Mouse (Mus musculus) spleen, embryonic (tissue): ENCODE data around the gene Slc38a10.

ENCODE experiments used
- CTCF ChIA-PET: fragments of 350-600 bp; sonication (Branson Sonifier 250); formaldehyde crosslinking; loops from one replicate; lab custom pipeline; 2022; lab: Charles Lee

Gene Slc38a10

DNA sequence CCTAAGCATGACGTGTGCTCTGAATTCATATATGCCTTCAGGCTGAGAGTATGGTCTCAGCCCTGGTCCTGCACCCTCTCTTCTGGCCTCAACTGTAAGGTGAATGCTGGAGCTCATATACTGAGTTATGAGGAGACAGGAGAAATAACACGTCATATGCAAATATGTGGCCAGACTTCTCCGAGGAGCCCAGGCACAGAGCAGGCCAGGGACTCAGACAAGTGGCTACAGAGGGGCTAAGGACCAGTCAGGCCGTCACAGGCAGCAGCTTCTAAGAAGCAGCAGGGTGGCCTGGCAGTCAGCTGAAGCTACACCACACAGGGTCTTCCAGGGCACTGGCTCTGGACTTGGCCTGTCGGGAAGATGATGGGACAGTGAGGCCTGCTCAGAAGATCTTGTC, 87.8 kb downstream of the Slc38a10 start:
- CTCF ChIA-PET = no interaction called here

DNA sequence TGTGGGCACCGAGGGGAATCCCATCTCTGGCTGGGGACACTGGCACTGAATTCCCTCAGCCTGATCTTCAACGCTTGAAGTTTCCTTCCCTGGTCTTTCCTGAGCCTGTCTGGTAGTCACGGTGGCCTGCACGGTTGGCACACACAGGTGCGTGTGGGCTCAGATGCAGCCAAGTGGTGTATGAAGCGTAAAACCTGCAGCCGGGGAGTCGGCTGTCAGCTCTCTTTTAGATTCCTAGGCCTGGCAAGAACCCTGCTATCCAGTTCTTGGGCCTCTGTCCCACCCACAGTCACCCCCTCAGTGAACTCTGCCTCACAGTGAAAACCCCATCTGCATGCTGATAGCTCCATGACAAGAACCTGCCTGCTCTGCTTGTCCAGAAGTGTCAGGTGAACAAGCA, 90.5 kb downstream of the Slc38a10 start:
- CTCF ChIA-PET = interaction anchor here (0.5 kb wide), 1 partner anchor 357 kb away, joined by 3 read pairs; no protein-coding TSS in a partner anchor

DNA sequence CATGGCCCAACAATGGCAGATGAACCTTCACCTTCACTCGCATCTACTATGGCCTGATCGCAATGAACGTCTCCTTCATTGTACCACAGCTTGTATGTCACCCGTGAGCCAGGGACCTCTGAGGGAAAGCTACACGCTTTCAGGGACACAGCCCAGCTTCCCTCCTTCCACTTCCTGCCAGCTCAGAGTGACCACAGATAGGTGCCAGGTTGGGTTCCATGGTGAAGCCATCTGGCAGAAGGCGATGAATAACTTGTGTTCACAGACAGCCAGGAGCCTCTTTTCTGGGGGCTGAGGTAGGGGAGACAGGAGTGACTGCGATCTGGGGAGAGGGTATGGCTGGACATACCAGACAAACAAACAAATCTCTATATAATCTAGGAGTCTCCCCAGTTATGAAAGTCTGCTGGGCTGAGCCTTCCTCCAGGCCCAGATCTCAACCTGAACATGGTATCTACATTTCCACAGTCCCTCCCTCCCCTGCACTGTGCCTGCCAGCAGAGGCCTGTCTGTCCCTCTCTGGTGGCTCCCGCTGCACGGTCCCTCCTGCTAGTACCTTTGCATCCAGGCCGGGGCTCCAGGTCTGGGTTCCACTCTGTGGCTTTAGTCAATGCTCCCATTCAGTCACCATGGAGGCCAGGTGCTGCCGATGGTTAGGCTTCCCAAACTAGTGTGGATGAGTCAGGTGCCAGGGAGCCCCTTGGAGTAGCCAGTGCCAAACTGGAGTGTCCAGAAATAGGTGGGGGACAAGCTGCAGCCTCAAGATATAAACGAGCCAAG, 95.0 kb downstream of the Slc38a10 start:
- CTCF ChIA-PET = no interaction called here
